Mouse (Mus musculus) skeletal muscle tissue, adult 2 months (tissue): Measurements from ENCODE around the gene Carns1.
A peak's percentile ranks its signal among the peaks of the same experiment; 100 is the strongest.

ENCODE experiments used
- DNase-seq: peaks from one replicate; pipeline ENCODE4 v3.0.0-alpha.2; 2012; ENCODE audit warnings: low read depth, low spot score

The Carns1 gene

DNA sequence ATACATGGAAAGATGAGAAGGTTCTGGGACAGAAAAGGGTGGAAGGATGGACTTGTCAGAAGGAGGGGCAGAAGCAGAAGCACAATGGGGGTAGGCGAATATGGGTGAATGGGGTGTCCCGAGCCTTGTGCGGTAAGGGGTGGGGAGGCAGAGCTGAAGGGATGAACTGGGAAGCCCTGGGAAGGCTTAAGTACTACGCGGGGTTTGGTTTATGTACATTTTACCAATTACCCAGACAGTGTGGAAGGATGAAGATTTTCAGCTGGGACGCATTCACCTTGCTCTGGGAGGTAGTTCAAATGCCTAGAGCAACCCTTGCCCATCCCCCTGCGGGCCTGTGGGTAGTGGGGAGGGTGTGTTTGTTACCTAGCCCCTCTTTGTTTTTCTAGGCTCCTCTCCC is 26.9 kb upstream of the Carns1 start:
- no peak for DNase-seq

- DNase-seq: peak; percentile 97
Observed at GRCm38 (mm10) chr19:4201291-4201909, 26.1 kb upstream of the Carns1 start, which contains the start of gene Rad9a. Gene Rad9a, minus strand, starts transcription at chr19:4201662.

GRCm38 (mm10) chr19:4197180-4197579 is 21.9 kb upstream of the Carns1 start:
- no peak for DNase-seq

DNA sequence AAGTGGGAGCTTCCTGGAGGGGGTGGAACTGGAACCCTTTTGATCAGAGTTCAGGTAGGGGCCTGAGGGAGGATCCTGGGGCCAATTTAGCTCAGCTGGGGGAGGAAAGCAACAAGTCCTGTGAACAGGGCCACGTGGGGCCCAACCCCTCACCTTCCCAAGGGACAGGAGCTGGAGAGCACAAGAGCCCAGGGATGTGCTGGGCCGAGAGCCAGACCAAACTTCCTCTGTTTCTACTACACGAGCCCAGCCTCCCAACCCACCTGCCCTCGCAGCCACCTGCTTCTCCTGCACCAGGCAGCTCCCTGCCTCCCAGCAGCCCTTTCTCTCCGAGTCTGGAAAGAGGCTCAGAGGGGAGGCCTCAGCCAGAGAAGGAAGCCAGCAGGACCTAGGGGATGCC is 21.3 kb upstream of the Carns1 start:
- DNase-seq: no peak

- DNase-seq: no peak
Observed at GRCm38 (mm10) chr19:4196048-4196447, 20.8 kb upstream of the Carns1 start.

- DNase-seq: no peak
Observed at GRCm38 (mm10) chr19:4194776-4195650, 19.7 kb upstream of the Carns1 start.

DNA sequence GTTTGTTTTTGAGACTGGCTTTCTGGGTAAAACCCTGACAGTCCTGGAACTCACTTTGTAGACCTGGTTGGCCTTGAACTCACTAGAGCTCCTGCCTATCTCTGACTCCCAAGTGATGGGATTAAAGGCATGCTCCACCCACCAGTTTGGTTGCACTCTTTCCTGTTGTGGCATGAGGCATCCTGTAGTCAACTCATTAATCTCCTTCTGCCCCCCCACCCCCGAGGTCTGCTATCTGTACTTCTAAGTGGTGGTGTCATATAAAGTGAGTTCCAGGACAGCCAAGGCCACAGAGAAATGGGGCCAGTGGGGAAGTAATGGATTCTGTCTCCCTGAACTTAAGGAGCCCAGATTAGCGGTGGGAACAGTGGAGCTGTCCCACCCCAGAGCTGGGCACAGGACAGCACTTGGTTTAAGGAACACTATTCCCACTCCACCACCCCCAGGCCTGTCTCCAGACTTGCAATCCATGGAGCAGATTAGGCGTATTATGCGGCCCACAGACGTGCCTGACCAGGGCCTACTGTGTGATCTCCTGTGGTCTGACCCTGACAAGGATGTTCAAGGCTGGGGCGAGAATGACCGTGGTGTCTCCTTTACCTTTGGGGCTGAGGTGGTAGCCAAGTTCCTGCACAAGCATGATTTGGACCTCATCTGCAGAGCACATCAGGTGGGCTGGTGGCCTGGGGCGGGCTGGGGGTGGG is 18.9 kb upstream of the Carns1 start:
- DNase-seq: no peak

- DNase-seq: no peak
Observed at GRCm38 (mm10) chr19:4193129-4193528, 17.9 kb upstream of the Carns1 start.

- DNase-seq: no peak
Observed at GRCm38 (mm10) chr19:4192251-4192985, 17.1 kb upstream of the Carns1 start.

GRCm38 (mm10) chr19:4191528-4192250 is 16.4 kb upstream of the Carns1 start, which contains the start of gene Ppp1ca:
Gene Ppp1ca, plus strand, starts transcription at chr19:4192065.
- DNase-seq: peak; percentile 95

DNA sequence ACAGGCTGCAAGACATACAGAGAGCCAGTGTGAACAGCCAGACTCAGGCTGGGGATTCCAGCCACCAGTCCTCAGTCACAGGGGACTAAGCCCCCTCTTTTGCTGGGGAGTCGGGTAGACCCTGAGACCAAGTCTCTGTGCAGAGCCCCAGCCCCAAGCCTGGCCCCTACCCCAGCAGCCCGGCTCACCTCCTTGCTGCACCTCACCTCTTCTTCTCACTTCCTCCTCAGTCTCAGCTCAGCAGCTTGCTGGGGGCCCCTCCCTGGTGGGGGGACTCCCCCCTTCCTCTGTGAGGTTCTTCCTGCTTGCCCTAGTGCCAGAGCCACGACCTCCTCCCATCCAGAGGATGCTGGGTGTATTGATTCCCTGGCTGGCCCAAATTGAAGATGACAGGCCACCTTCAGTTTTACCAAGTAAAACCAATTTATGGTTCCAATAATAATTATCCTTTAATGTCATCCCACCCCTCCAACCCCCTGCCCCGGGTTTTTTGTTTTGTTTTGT is 15.6 kb upstream of the Carns1 start, which contains the start of gene Tbc1d10c:
Gene Tbc1d10c (minus strand): TSS at position 454 of the 504 bp plus-strand sequence.
- no peak for DNase-seq

GRCm38 (mm10) chr19:4189051-4189620 is 13.9 kb upstream of the Carns1 start:
- DNase-seq: no peak

- DNase-seq: peak; percentile 74
Observed at GRCm38 (mm10) chr19:4187303-4187702, 12.0 kb upstream of the Carns1 start.

- DNase-seq: no peak
Observed at GRCm38 (mm10) chr19:4184976-4185975, 10.0 kb upstream of the Carns1 start.

DNA sequence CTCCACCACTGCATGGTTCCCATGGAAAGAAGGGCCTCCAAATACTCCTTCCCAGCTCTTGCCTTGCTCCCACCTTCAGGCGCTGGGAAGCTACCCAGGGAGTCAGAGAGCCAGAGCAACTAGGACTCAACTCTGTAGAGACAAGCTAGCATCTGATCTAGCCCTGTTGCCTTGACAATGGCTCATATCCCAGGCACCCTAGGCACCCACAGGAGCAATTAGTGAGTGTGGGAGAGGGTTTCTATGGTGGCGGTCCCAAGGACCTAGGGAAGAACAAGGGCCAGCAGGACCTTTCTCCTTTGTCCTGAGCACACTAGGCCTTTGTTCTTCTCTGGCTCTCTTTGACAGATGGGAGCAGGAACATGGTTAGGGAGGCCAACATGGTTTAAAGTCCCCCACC is 8.4 kb upstream of the Carns1 start:
- DNase-seq: no peak

DNA sequence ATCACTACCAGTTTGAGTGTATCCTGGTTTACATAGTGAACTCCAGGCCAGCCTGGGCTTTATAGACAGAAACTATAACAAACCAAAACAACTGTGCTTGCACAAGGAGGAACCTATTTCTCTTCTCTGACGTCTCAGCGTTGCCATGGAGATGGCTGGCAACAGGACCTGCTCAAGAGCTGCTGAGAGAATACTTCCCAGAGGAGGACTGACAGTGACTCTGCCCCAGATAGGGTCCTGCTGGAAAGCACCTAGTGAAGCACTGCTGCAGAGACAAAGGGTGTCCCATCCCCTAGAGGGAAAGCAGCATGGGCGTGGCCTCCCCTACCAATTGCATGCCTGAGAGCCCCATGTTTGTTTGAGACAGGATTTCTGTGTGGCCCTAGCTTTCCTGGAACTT is 6.6 kb upstream of the Carns1 start:
- DNase-seq: peak; percentile 64

GRCm38 (mm10) chr19:4180411-4180810 is 5.1 kb upstream of the Carns1 start:
- DNase-seq: no peak

- DNase-seq: no peak
Observed at GRCm38 (mm10) chr19:4172925-4173324, 2.4 kb downstream of the Carns1 start.
